Mouse (Mus musculus) liver, embryonic 14.5 days (tissue): ENCODE data around the gene Drd1. TPM values are rescaled to one million over a fixed set of nuclear protein-coding genes. Genes with fewer than 3 reads are reported as not detected.
A peak's percentile ranks its signal among the peaks of the same experiment; 100 is the strongest.

ENCODE experiments used
- ATAC-seq: fragments of 200-750 bp; cut with Nextera tagmentation; 2 replicates; pipeline ENCODE4 v1.8.0; 2017; ENCODE audit warnings: moderate number of reproducible peaks, mild to moderate bottlenecking, moderate library complexity; ENCODE audit not compliant: insufficient read depth
- DNase-seq, 3 experiments: peaks; one replicate each; pipeline ENCODE4 v3.0.0-alpha.2; 2012 to 2013; ENCODE audit warnings: low read depth in 3 of 3, low spot score in 3 of 3
- H3K27ac ChIP-seq: fragments of 300-500 bp; sonication (generic); 2 replicates; pipeline ENCODE4 v1.5.1; 2014; ENCODE audit warnings: moderate library complexity, mild to moderate bottlenecking, control low read depth, inconsistent platforms
- H3K27me3 ChIP-seq: fragments of 300-500 bp; sonication (generic); 2 replicates; pipeline ENCODE4 v1.6.1; 2014; ENCODE audit warnings: mild to moderate bottlenecking, low read length, moderate library complexity; ENCODE audit not compliant: control insufficient read depth, insufficient read depth
- H3K36me3 ChIP-seq: fragments of 300-500 bp; sonication (generic); replicated peaks from 2 replicates; pipeline ENCODE4 v1.6.1; 2014; ENCODE audit warnings: low read depth; ENCODE audit not compliant: control insufficient read depth, insufficient read depth
- H3K4me1 ChIP-seq, 2 experiments: fragments of 200-500 bp in 1 of 2; fragments of 300-500 bp in 1 of 2; sonication (generic) in 1 of 2; replicated peaks; 2 replicates each; pipeline ENCODE4 v1.6.1; 2012 to 2014; ENCODE audit warnings: antibody characterized with exemption in 1 of 2, inconsistent platforms in 1 of 2, low read length in 1 of 2; ENCODE audit not compliant: control insufficient read depth in 2 of 2, insufficient read depth in 2 of 2
- H3K4me2 ChIP-seq: fragments of 300-500 bp; sonication (generic); 2 replicates; pipeline ENCODE4 v1.6.1; 2014; ENCODE audit warnings: low read depth, mild to moderate bottlenecking, control low read depth, moderate library complexity
- H3K4me3 ChIP-seq, 2 experiments: fragments of 200-500 bp in 1 of 2; fragments of 300-500 bp in 1 of 2; sonication (generic) in 1 of 2; 2 replicates each; pipeline ENCODE4 v1.5.1; 2012 to 2014; ENCODE audit warnings: low read depth in 2 of 2, low read length in 2 of 2, mild to moderate bottlenecking in 2 of 2, control low read depth in 1 of 2, inconsistent platforms in 1 of 2, moderate library complexity in 1 of 2; ENCODE audit not compliant: insufficient read depth in 1 of 2
- H3K9ac ChIP-seq: fragments of 300-500 bp; sonication (generic); replicated peaks from 2 replicates; pipeline ENCODE4 v1.6.1; 2014; ENCODE audit warnings: mild to moderate bottlenecking, control low read depth, moderate library complexity
- H3K9me3 ChIP-seq: fragments of 300-500 bp; sonication (generic); 2 replicates; pipeline ENCODE4 v1.6.1; 2016; ENCODE audit warnings: low read length, mixed read lengths; ENCODE audit not compliant: control insufficient read depth
- CTCF ChIP-seq: IDR thresholded peaks from 2 replicates; pipeline ENCODE4 v1.5.1; 2016; ENCODE audit warnings: antibody characterized with exemption, low read depth, control low read depth
- EP300 ChIP-seq: IDR thresholded peaks from 2 replicates; pipeline ENCODE4 v1.6.1; 2016; ENCODE audit warnings: antibody characterized with exemption, low read depth
- WGBS: fragments of 180-500 bp; shearing (Covaris S2); extraction: QIAGEN DNeasy Blood & Tissue Kit; methylation state at CpG from one replicate; pipeline ENCODE4 v1.1.7; 2014; ENCODE audit not compliant: insufficient replicate concordance; 5-methylcytosine and 5-hydroxymethylcytosine counted together
- polyA plus RNA-seq, 2 experiments: library from polyadenylated mRNA; depleted of rRNA in 1 of 2; stranded (reverse) in 1 of 2; unstranded in 1 of 2; fragments of >200 nt; fragmentation: Nextera tagmentation in 1 of 2; extraction: Ambion mirVana in 1 of 2; gene quantifications; 2 replicates each; pipeline versions ENCODE4 v1.2.1 to v1.2.3; 2012 to 2014

The Drd1 gene
- polyA plus RNA-seq (2012; rRNA removed) (not detected in 2 replicates), polyA plus RNA-seq (2014; fragmentation: Nextera tagmentation; extraction: Ambion mirVana) (0.05 TPM in 1 of 2 replicates, not detected in the other)

DNA sequence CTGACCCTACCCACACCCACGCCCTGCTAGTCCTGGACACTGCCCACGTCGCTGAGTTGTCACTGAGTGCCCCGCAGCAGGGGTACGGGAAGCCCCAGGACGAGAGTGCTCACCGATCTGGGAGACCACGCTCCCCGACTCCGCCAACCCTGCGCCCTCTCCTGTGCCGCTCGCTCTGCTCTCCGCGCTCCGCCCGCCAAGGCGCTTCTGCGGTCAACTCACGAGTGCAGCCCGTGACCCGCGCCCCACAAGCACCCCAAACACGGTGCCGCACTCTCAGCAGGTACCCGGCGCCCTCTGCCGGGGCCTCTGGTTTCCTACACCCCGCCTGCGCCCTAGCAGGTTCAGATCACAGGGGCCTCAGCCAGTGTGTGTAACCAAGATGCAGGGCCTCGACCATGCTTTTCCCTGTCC, at the start of gene Drd1:
TSS of gene Drd1 (minus strand) at position 258 of the 414 bp plus-strand sequence.
- Histone ChIP-seq H3K4me2 (peak within 1 kb of the TSS; percentile 45), H3K4me1 (no peaks in the 10 kb centered on the region), H3K27ac (no peak within 1 kb of the TSS), H3K36me3 (no peaks in the 10 kb centered on the region), H3K27me3 (peaks cover 7% of the 10 kb centered on the region), H3K4me3 (no peak within 1 kb of the TSS), H3K9ac (no peak within 1 kb of the TSS), H3K9me3 (no peaks in the 10 kb centered on the region)
- under 1% methylated on average over 29 of the region's 31 CpGs for WGBS
- TF ChIP-seq CTCF, result peak; percentile 74
- no peak for TF ChIP-seq EP300
- DNase-seq (no peak), ATAC-seq (no peak)

DNA sequence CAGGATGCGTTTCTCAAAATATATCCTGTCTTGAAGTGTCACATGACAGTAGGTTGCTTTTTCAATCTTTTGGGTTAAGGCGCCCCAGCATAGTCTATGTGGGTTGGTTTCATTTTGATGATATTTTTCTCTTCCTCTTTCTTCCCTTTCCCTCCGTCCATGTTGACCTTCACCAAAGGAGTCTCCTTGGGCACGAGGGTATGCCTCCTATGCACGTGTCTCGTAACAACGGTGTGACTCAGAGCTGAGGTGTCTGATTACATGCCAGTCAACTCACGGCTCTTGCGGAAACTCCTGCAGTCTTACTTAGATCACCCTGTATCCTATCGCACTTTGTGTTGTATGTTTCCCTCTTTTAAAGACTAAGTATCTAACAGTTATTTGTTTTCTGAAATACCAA, 48.4 kb upstream of the Drd1 start:
- TF ChIP-seq CTCF (no peak), EP300 (no peak)
- WGBS, result 81% methylated on average over 10 of the region's 10 CpGs
- peaks cover 0 to 6% of the 10 kb centered on the region in 2 experiments; a peak in 2 of 4 replicates for H3K4me1 ChIP-seq
- no peak overlapping the region for H3K9ac ChIP-seq
- H3K9me3 ChIP-seq, result no peaks in the 10 kb centered on the region
- ATAC-seq (no peak), DNase-seq (no peak)
- H3K4me2 ChIP-seq, result no peak overlapping the region
- H3K27ac ChIP-seq, result no peak overlapping the region
- H3K36me3 ChIP-seq, result peaks cover 23% of the 10 kb centered on the region
- H3K27me3 ChIP-seq, result no peaks in the 10 kb centered on the region
- H3K4me3 ChIP-seq, result no peak overlapping the region

DNA sequence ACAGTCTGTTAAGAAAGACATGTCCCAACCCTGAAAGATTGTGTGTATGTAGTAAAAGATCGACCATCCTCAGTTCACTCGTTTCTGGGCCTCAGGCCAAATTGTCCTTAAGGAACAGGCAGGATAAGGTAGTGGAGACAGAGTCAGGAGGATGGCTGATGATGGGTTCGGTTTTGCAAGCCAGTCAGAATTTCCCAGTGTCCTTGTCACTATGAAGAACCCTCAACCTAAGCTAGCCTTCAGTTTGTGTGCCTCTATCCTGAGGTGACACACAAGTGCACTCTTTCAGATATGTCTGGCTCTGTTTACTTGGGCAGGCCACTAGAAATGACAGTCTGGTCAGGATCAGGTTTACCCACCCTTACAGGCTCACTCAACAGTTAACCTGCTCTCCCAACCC, 47.8 kb upstream of the Drd1 start:
- no peak overlapping the region for H3K4me3 ChIP-seq
- peaks cover 24% of the 10 kb centered on the region for H3K36me3 ChIP-seq
- 83% methylated on average over 3 of the region's 3 CpGs for WGBS
- H3K4me2 ChIP-seq, result no peak overlapping the region
- peaks cover 0 to 6% of the 10 kb centered on the region in 2 experiments; a peak in 2 of 4 replicates for H3K4me1 ChIP-seq
- no peak overlapping the region for H3K27ac ChIP-seq
- ATAC-seq, result no peak
- no peak overlapping the region for H3K9ac ChIP-seq
- TF ChIP-seq CTCF (no peak), EP300 (no peak)
- no peak for DNase-seq
- no peaks in the 10 kb centered on the region for H3K27me3 ChIP-seq
- H3K9me3 ChIP-seq, result no peaks in the 10 kb centered on the region

DNA sequence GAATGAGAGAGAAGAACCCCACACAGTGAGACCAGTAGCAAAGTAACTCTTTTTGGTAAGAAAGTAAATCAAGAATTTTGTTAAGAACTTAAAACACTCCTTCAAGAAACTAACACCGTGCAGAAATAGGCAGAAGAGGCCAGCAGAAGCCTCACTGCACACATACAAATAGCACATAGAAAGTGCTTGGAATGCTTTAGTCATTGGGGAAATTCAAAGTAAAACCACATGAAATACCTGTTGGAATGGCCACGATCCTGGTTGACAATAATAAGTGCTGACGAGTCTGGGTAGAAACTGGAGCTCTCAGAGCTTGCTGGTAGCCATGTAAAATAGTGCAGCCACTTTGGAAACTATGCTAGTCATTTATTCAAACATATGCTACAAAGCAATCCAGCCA, 46.6 kb upstream of the Drd1 start:
- no peak for DNase-seq
- TF ChIP-seq EP300 (no peak), CTCF (no peak)
- Histone ChIP-seq H3K9me3 (no peaks in the 10 kb centered on the region), H3K4me3 (no peak overlapping the region), H3K27me3 (no peaks in the 10 kb centered on the region), H3K27ac (no peak overlapping the region), H3K9ac (no peak overlapping the region), H3K36me3 (peaks cover 28% of the 10 kb centered on the region), H3K4me2 (no peak overlapping the region), H3K4me1 (peaks cover 0 to 6% of the 10 kb centered on the region in 2 experiments; a peak in 2 of 4 replicates)
- 71% methylated on average over 3 of the region's 3 CpGs for WGBS
- no peak for ATAC-seq

DNA sequence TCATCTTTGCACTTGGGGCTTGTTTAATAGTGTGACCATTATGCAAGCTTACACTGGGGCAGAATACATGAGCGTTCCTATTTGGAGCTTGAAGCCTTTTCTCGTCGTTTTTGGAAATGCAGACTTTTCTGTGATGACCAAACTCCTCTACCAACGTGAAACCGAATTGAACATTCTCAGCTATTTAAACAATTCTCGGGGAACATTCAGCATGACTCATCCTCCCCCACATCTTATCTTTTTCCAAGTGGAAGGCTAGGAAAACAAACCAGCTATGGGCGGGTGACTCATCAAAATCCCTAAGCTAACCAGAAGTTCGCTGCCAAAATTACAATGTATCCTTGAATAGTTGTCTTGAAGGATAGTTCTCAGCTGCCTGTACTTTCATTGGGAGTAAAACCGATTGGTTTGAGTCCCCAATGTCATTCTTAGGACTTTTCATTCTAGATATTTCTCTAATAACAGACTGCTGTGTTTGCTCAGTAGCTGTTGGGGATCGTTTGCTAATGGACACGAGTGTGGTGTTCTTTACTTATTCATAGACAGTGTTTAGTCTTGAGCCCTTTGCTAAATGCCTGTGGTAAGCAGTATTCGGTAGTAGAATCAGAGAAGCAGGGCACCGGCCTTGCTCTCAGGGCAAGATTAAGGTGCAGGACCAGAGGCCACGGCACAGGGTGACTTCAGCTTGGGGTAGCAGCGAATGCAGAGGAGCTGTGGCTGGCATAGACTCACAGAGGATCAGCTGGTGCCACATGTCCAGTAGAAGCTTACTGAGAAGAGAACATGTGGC, 45.7 kb upstream of the Drd1 start:
- Histone ChIP-seq H3K9ac (no peak overlapping the region), H3K4me2 (no peak overlapping the region), H3K27ac (no peak overlapping the region), H3K36me3 (peaks cover 25% of the 10 kb centered on the region), H3K9me3 (no peaks in the 10 kb centered on the region), H3K27me3 (no peaks in the 10 kb centered on the region), H3K4me3 (no peak overlapping the region), H3K4me1 (peaks cover 0 to 6% of the 10 kb centered on the region in 2 experiments; a peak in 2 of 4 replicates)
- DNase-seq (no peak), ATAC-seq (no peak)
- TF ChIP-seq EP300, result no peak
- no peak for TF ChIP-seq CTCF
- WGBS, result 70% methylated on average over 15 of the region's 15 CpGs
